Comparison of ENCODE assay signal across 12 mouse cellular contexts in genomic region chr3:100463160-100463958, GRCm38 (mm10). TPM values are rescaled to one million over a fixed set of nuclear protein-coding genes. Genes with fewer than 3 reads are reported as not detected.
A peak's percentile ranks its signal among the peaks of the same experiment; 100 is the strongest.
DNase-seq lines count a peak whose midpoint lies in the region; ATAC-seq and TF ChIP-seq lines count a peak whose summit lies in the region.
"Had no signal": no experiment of that assay in that cellular context is flagged by ENCODE, and none has a peak within 500 bp of the region (broad histone marks: within the 10 kb centered on the region; RNA-seq: fewer than 3 reads in every experiment).

No protein-coding gene starts in this region.

- WGBS in lung, embryonic 16.5 days: 18% methylated on average over 12 of the region's 12 CpGs
- 40% methylated on average over 12 of the region's 12 CpGs for WGBS in limb, embryonic 11.5 days
- WGBS in thymus, adult 2 months: 90% methylated on average over 12 of the region's 12 CpGs

- no peak overlapping the region for H3K4me3 ChIP-seq in lung, embryonic 16.5 days (ENCODE audit: low read length)
- H3K4me3 ChIP-seq in limb, embryonic 11.5 days (ENCODE audit: low read depth, low read length): no peak overlapping the region
- no peak overlapping the region for H3K4me3 ChIP-seq in thymus, adult 2 months (ENCODE audit: control insufficient read depth, insufficient read depth, low read length)
- H3K4me3 ChIP-seq: gastrocnemius, adult 2 months had no signal

- H3K36me3 ChIP-seq in lung, embryonic 16.5 days (ENCODE audit: control insufficient read depth, insufficient read depth, low read length): no peaks in the 10 kb centered on the region
- H3K36me3 ChIP-seq in limb, embryonic 11.5 days (ENCODE audit: control insufficient read depth, insufficient read depth, low read length): no peaks in the 10 kb centered on the region
- no peaks in the 10 kb centered on the region for H3K36me3 ChIP-seq in thymus, adult 2 months (ENCODE audit: control insufficient read depth, insufficient read depth, low read length)

- peak overlapping the region; percentile 57; the same call in 1 of the 2 replicates for H3K27ac ChIP-seq in lung, embryonic 16.5 days (ENCODE audit: low read length)
- H3K27ac ChIP-seq in limb, embryonic 11.5 days (replicated peaks; ENCODE audit: low read depth, low read length): no peak overlapping the region
- H3K27ac ChIP-seq in thymus, adult 2 months (ENCODE audit: control insufficient read depth, insufficient read depth, low read length): no peak overlapping the region
- H3K27ac ChIP-seq: gastrocnemius, adult 2 months had no signal

- H3K9me3 ChIP-seq in lung, embryonic 16.5 days (ENCODE audit: control insufficient read depth, low read length): no peaks in the 10 kb centered on the region
- H3K9me3 ChIP-seq in limb, embryonic 11.5 days (ENCODE audit: control insufficient read depth, low read length): no peaks in the 10 kb centered on the region

- H3K4me1 ChIP-seq in lung, embryonic 16.5 days (replicated peaks; ENCODE audit: control insufficient read depth, insufficient read depth, low read length): peaks cover 6% of the 10 kb centered on the region; the same call in 1 of the 2 replicates
- peaks cover 5% of the 10 kb centered on the region for H3K4me1 ChIP-seq in limb, embryonic 11.5 days (ENCODE audit: control insufficient read depth, insufficient read depth, low read length)
- no peaks in the 10 kb centered on the region for H3K4me1 ChIP-seq in thymus, adult 2 months (replicated peaks; ENCODE audit: control insufficient read depth, insufficient read depth, low read length)

- TF ChIP-seq POLR2A in thymus, adult 2 months (IDR thresholded peaks at IDR 0.05; ENCODE audit: control insufficient read depth, extremely low read depth, insufficient read depth, low read length, poor library complexity): no peak

- peak; percentile 85 for ATAC-seq in lung, embryonic 16.5 days (ENCODE audit: low read depth)
- ATAC-seq in limb, embryonic 11.5 days (ENCODE audit: insufficient number of reproducible peaks, low FRiP score, low TSS enrichment, low read depth): peak; percentile 78; the same call in 1 of the 2 replicates

- no peak for TF ChIP-seq CTCF in thymus, adult 2 months (IDR thresholded peaks at IDR 0.05; ENCODE audit: borderline replicate concordance, control insufficient read depth, extremely low read depth, insufficient read depth, low read length, poor library complexity)

- no peak overlapping the region for H3K9ac ChIP-seq in lung, embryonic 16.5 days (ENCODE audit: low read length)
- no peak overlapping the region for H3K9ac ChIP-seq in limb, embryonic 11.5 days (ENCODE audit: low read length)

- DNase-seq in embryo, embryonic 10 days (ENCODE audit: low spot score): peak; percentile 13
- DNase-seq in embryo, embryonic 10.5 days (ENCODE audit: low spot score): no peak
- DNase-seq in lung, adult 18-20 months: no peak
- peak; percentile 32 for DNase-seq in limb, embryonic 11.5 days (ENCODE audit: low spot score)
- no peak for DNase-seq in liver
- no peak for DNase-seq in thymus, adult 2 months
- no peak for DNase-seq in cerebellum, adult 9-10 months
- DNase-seq: cerebellum, adult 11-12 months; lung, postnatal 36 days; thymus, postnatal 36 days had no signal

- no peaks in the 10 kb centered on the region for H3K27me3 ChIP-seq in lung, embryonic 16.5 days (ENCODE audit: control insufficient read depth, insufficient read depth, low read depth, low read length)
- no peaks in the 10 kb centered on the region for H3K27me3 ChIP-seq in limb, embryonic 11.5 days (ENCODE audit: control insufficient read depth, insufficient read depth, low read length)
- no peaks in the 10 kb centered on the region for H3K27me3 ChIP-seq in thymus, adult 2 months (ENCODE audit: control insufficient read depth, insufficient read depth, low read length)

- H3K4me2 ChIP-seq in lung, embryonic 16.5 days (ENCODE audit: low read depth, low read length): no peak overlapping the region
- no peak overlapping the region for H3K4me2 ChIP-seq in limb, embryonic 11.5 days (ENCODE audit: low read depth, severe bottlenecking)

RNA-seq across cellular contexts. Expression of gene Tent5c, which starts 25.8 kb away (rescaled TPM):
- polyA plus RNA-seq in lung, embryonic 16.5 days (2015; fragmentation: Nextera tagmentation; extraction: Ambion mirVana): 13.2 and 15.9 TPM in 2 replicates
- polyA plus RNA-seq in limb, embryonic 11.5 days (2014; fragmentation: Nextera tagmentation; extraction: Ambion mirVana): 2.7 and 2.9 TPM in 2 replicates
- polyA plus RNA-seq in thymus, adult 2 months (2012; rRNA removed): 5.3 and 5.7 TPM in 2 replicates

Comparison
In these comparisons a context has a peak if more than half of its experiments do, and no peak if none do; other contexts are left out.
1. DNase-seq: peak in embryo, embryonic 10 days (single experiment) and limb, embryonic 11.5 days (single experiment); none in embryo, embryonic 10.5 days (single experiment), lung, adult 18-20 months (0 of 2), liver (single experiment), thymus, adult 2 months (single experiment) and cerebellum, adult 9-10 months (single experiment).